Comparison of ENCODE assay signal across 14 mouse cellular contexts in genomic region chr13:45262011-45262410, GRCm38 (mm10).
DNase-seq lines count a peak whose midpoint lies in the region; ATAC-seq lines count a peak whose summit lies in the region.
"Had no signal": no experiment of that assay in that cellular context is flagged by ENCODE, and none has a peak within 500 bp of the region (broad histone marks: within the 10 kb centered on the region; RNA-seq: fewer than 3 reads in every experiment).

No protein-coding gene starts in this region.

- no peak overlapping the region for H3K27ac ChIP-seq in liver, embryonic 15.5 days (replicated peaks)
- no peak overlapping the region for H3K27ac ChIP-seq in intestine, embryonic 16.5 days (ENCODE audit: low read length)
- H3K27ac ChIP-seq: forebrain, embryonic 13.5 days; heart, embryonic 13.5 days; midbrain, embryonic 15.5 days had no signal

- H3K4me3 ChIP-seq in liver, embryonic 15.5 days (replicated peaks): no peak overlapping the region
- no peak overlapping the region for H3K4me3 ChIP-seq in intestine, embryonic 16.5 days (ENCODE audit: low read length)
- H3K4me3 ChIP-seq: forebrain, embryonic 13.5 days; heart, embryonic 13.5 days; midbrain, embryonic 15.5 days had no signal

- no peaks in the 10 kb centered on the region for H3K36me3 ChIP-seq in liver, embryonic 15.5 days (replicated peaks)
- no peaks in the 10 kb centered on the region for H3K36me3 ChIP-seq in intestine, embryonic 16.5 days (ENCODE audit: control insufficient read depth, insufficient read depth, low read length)
- H3K36me3 ChIP-seq: heart, embryonic 13.5 days; midbrain, embryonic 15.5 days had no signal

- H3K4me1 ChIP-seq in liver, embryonic 15.5 days (replicated peaks): no peaks in the 10 kb centered on the region
- no peaks in the 10 kb centered on the region for H3K4me1 ChIP-seq in intestine, embryonic 16.5 days (ENCODE audit: control insufficient read depth, insufficient read depth, low read length)
- H3K4me1 ChIP-seq: forebrain, embryonic 13.5 days; heart, embryonic 13.5 days; midbrain, embryonic 15.5 days had no signal

- ATAC-seq in liver, embryonic 15.5 days (ENCODE audit: insufficient read depth): peak; percentile 66
- no peak for ATAC-seq in CD4-positive, CD25-positive, alpha-beta regulatory T cell, adult 4 months
- no peak for ATAC-seq in intestine, embryonic 16.5 days
- ATAC-seq: forebrain, embryonic 13.5 days; midbrain, embryonic 15.5 days had no signal

- H3K9me3 ChIP-seq in liver, embryonic 15.5 days (replicated peaks): no peaks in the 10 kb centered on the region
- no peaks in the 10 kb centered on the region for H3K9me3 ChIP-seq in intestine, embryonic 16.5 days (ENCODE audit: control insufficient read depth, low read length)
- H3K9me3 ChIP-seq: forebrain, embryonic 13.5 days; heart, embryonic 13.5 days; midbrain, embryonic 15.5 days had no signal

- peak; percentile 66 for DNase-seq in kidney, adult 11 months
- no peak for DNase-seq in kidney, adult 18-20 months
- peak; percentile 49 for DNase-seq in embryo, embryonic 11 days
- peak; percentile 30 for DNase-seq in lung, postnatal 14 days
- DNase-seq in layer of hippocampus, adult 11-12 months (ENCODE audit: low spot score): no peak
- DNase-seq: heart, postnatal 4 days; right cerebral cortex, postnatal 14 days; thymus, postnatal 36 days had no signal

- H3K4me2 ChIP-seq in liver, embryonic 15.5 days: no peak overlapping the region
- no peak overlapping the region for H3K4me2 ChIP-seq in intestine, embryonic 16.5 days (ENCODE audit: low read depth, low read length)
- H3K4me2 ChIP-seq: forebrain, embryonic 13.5 days; heart, embryonic 13.5 days; midbrain, embryonic 15.5 days had no signal

- peaks cover 56% of the 10 kb centered on the region for H3K27me3 ChIP-seq in liver, embryonic 15.5 days
- no peaks in the 10 kb centered on the region for H3K27me3 ChIP-seq in intestine, embryonic 16.5 days (replicated peaks; ENCODE audit: control insufficient read depth, insufficient read depth, low read length)
- H3K27me3 ChIP-seq: forebrain, embryonic 13.5 days; heart, embryonic 13.5 days; midbrain, embryonic 15.5 days had no signal

- 41% methylated on average over 5 of the region's 5 CpGs for WGBS in liver, embryonic 15.5 days (ENCODE audit: insufficient replicate concordance)
- WGBS in intestine, embryonic 16.5 days: 21% methylated on average over 5 of the region's 5 CpGs

- no peak overlapping the region for H3K9ac ChIP-seq in liver, embryonic 15.5 days
- no peak overlapping the region for H3K9ac ChIP-seq in intestine, embryonic 16.5 days (ENCODE audit: low read depth, low read length)
- H3K9ac ChIP-seq: forebrain, embryonic 13.5 days; heart, embryonic 13.5 days; midbrain, embryonic 15.5 days had no signal

Comparison
In these comparisons a context has a peak if more than half of its experiments do, and no peak if none do; other contexts are left out.
1. DNase-seq: peak in kidney, adult 11 months (single experiment), embryo, embryonic 11 days (single experiment) and lung, postnatal 14 days (single experiment); none in kidney, adult 18-20 months (single experiment) and layer of hippocampus, adult 11-12 months (single experiment).